Mouse (Mus musculus) layer of hippocampus, adult 18-20 months (tissue): ENCODE results near the gene Apol11a. TPM values are rescaled to one million over a fixed set of nuclear protein-coding genes. Genes with fewer than 3 reads are reported as not detected.
"Not testable (repeated sequence)": the region's sequence is repeated elsewhere in the genome, so short reads cannot be mapped to it uniquely, and the experiment has no call there.

Source experiments
- DNase-seq, 2 experiments: peaks; one replicate each; pipeline ENCODE4 v3.0.0; 2022; ENCODE audit warnings: low spot score in 2 of 2
- long read RNA-seq: library from polyadenylated mRNA; stranded (forward); transcript quantifications from one replicate; pipeline ENCODE4 v2.0.0, GENCODE M21; 2021
- total RNA-seq, 2 experiments: library from RNA; stranded (reverse); gene quantifications; 2 replicates each; pipeline ENCODE4 v1.2.3; 2021

The Apol11a gene
- not detected for total RNA-seq
- long read RNA-seq = 0 reads

GRCm38 (mm10) chr15:77507966-77508365 lies at the start of gene Apol11a:
Gene Apol11a, plus strand, starts transcription at chr15:77508271.
- not testable (repeated sequence) for DNase-seq

- DNase-seq = not testable (repeated sequence)
Measured at GRCm38 (mm10) chr15:77474699-77475390, 33.2 kb upstream of the Apol11a start.

GRCm38 (mm10) chr15:77476693-77477092 lies 31.4 kb upstream of the Apol11a start, which contains the start of gene Apol10a:
Gene Apol10a, plus strand, starts transcription at chr15:77477047.
- not testable (repeated sequence) for DNase-seq

GRCm38 (mm10) chr15:77482140-77482794 lies 25.8 kb upstream of the Apol11a start:
- DNase-seq = no peak

GRCm38 (mm10) chr15:77493181-77493580 lies 14.9 kb upstream of the Apol11a start:
- not testable (repeated sequence) for DNase-seq

- DNase-seq = not testable (repeated sequence)
Measured at GRCm38 (mm10) chr15:77494694-77495093, 13.4 kb upstream of the Apol11a start.

- not testable (repeated sequence) for DNase-seq
Measured at GRCm38 (mm10) chr15:77520596-77520995, 12.5 kb downstream of the Apol11a start.

- peak in 1 of 2 experiments; percentile 43 for DNase-seq
Measured at GRCm38 (mm10) chr15:77523186-77523843, 15.2 kb downstream of the Apol11a start.

- no peak for DNase-seq
Measured at GRCm38 (mm10) chr15:77533216-77533615, 25.1 kb downstream of the Apol11a start, which contains the start of gene Apol7c. Gene Apol7c, minus strand, starts transcription at chr15:77533316.

GRCm38 (mm10) chr15:77539221-77539620 lies 31.1 kb downstream of the Apol11a start:
- not testable (repeated sequence) for DNase-seq

GRCm38 (mm10) chr15:77561792-77562191 lies 53.7 kb downstream of the Apol11a start, which contains the start of gene 1700025B11Rik:
Gene 1700025B11Rik, minus strand, starts transcription at chr15:77561892.
- DNase-seq = no peak

- DNase-seq = no peak
Measured at GRCm38 (mm10) chr15:77563219-77563618, 55.1 kb downstream of the Apol11a start.

Other genes starting within 250 kb of the Apol11a start
- 100 to 1,000 TPM; 238 to 245 TPM for gene Rbfox2, start 201.3 kb upstream of the Apol11a start, total RNA-seq
- gene Apol7a, start 109.2 kb upstream of the Apol11a start, total RNA-seq = not detected
- not detected for gene Apol9a, start 97.1 kb upstream of the Apol11a start, total RNA-seq
- not detected for gene Apol7b, start 60.8 kb upstream of the Apol11a start, total RNA-seq
- not detected for gene Apol10a, start 31.2 kb upstream of the Apol11a start, total RNA-seq
- gene Apol7c, start 25.0 kb downstream of the Apol11a start, total RNA-seq = not detected
- gene 1700025B11Rik, start 53.6 kb downstream of the Apol11a start, total RNA-seq = not detected
- under 1 TPM in 1 of 2 experiments, not detected in 1; 0.18 TPM for gene Apol10b, start 87.9 kb downstream of the Apol11a start, total RNA-seq
- gene Gm36245, start 91.0 kb downstream of the Apol11a start, total RNA-seq = not detected
- not detected for gene Apol11b, start 135.0 kb downstream of the Apol11a start, total RNA-seq
- not detected for gene Apol7e, start 190.6 kb downstream of the Apol11a start, total RNA-seq
- not detected for gene Apol9b, start 220.8 kb downstream of the Apol11a start, total RNA-seq
- gene Apol8, start 248.7 kb downstream of the Apol11a start, total RNA-seq = 1 to 10 TPM; 8.0 to 8.9 TPM